Mouse (Mus musculus) ES-Bruce4 (cell line): Measurements from ENCODE around the gene Pitpnm3. TPM values are rescaled to one million over a fixed set of nuclear protein-coding genes. Genes with fewer than 3 reads are reported as not detected.

Experiments used
- H3K27ac ChIP-seq: 2 replicates; pipeline ENCODE4 v1.5.1; 2012; ENCODE audit warnings: low read length, inconsistent platforms; ENCODE audit not compliant: insufficient read depth
- H3K27me3 ChIP-seq: 2 replicates; pipeline ENCODE4 v1.6.1; 2012; ENCODE audit warnings: mild to moderate bottlenecking, low read length, inconsistent platforms; ENCODE audit not compliant: control insufficient read depth, poor library complexity, insufficient read depth, severe bottlenecking
- H3K36me3 ChIP-seq: 2 replicates; pipeline ENCODE4 v1.6.1; 2012; ENCODE audit warnings: inconsistent platforms, mild to moderate bottlenecking, low read length, moderate library complexity; ENCODE audit not compliant: control insufficient read depth, poor library complexity, insufficient read depth, severe bottlenecking
- H3K4me1 ChIP-seq: one replicate; pipeline ENCODE4 v1.8.1; 2011; ENCODE audit warnings: low read length; ENCODE audit not compliant: control insufficient read depth, insufficient read depth
- H3K4me3 ChIP-seq: 2 replicates; pipeline ENCODE4 v1.5.1; 2011; ENCODE audit warnings: low read depth, mild to moderate bottlenecking, low read length
- H3K9ac ChIP-seq: 2 replicates; pipeline ENCODE4 v1.6.1; 2012; ENCODE audit warnings: low read depth, mild to moderate bottlenecking, inconsistent platforms; ENCODE audit not compliant: poor library complexity, severe bottlenecking
- H3K9me3 ChIP-seq: replicated peaks from 2 replicates; pipeline ENCODE4 v1.6.1; 2012; ENCODE audit warnings: mild to moderate bottlenecking, low read length, inconsistent platforms; ENCODE audit not compliant: control insufficient read depth, poor library complexity, insufficient read depth, severe bottlenecking
- CTCF ChIP-seq: IDR thresholded peaks from one replicate; pipeline ENCODE4 v1.8.1; 2011; ENCODE audit warnings: low read depth, low read length
- EP300 ChIP-seq: IDR thresholded peaks from 2 replicates; pipeline ENCODE4 v1.6.1; 2011; ENCODE audit warnings: low read depth, low read length; ENCODE audit not compliant: insufficient read depth
- POLR2A ChIP-seq: IDR thresholded peaks from one replicate; pipeline ENCODE4 v1.8.1; 2011; ENCODE audit warnings: low read length; ENCODE audit not compliant: insufficient read depth
- polyA plus RNA-seq: library from polyadenylated mRNA; stranded (reverse); fragments of >200 nt; gene quantifications from 2 replicates; pipeline ENCODE4 v1.2.4, GENCODE M21; 2011; ENCODE audit warnings: low read depth; ENCODE audit not compliant: missing spikeins, insufficient read depth, insufficient read length

Gene Pitpnm3
- polyA plus RNA-seq, 1 experiment: 0.42 TPM

- Histone ChIP-seq H3K27ac (no peak overlapping the region), H3K36me3 (peaks cover 2% of the 10 kb centered on the region; the same call in 1 of the 2 replicates), H3K4me3 (no peak overlapping the region)
Observed at GRCm38 (mm10) chr11:72155186-72155980, 19.8 kb upstream of the Pitpnm3 start.

GRCm38 (mm10) chr11:72153122-72153862 lies 17.7 kb upstream of the Pitpnm3 start:
- Histone ChIP-seq H3K4me1 (no peaks in the 10 kb centered on the region), H3K27me3 (no peaks in the 10 kb centered on the region), H3K4me3 (no peak overlapping the region), H3K9me3 (no peaks in the 10 kb centered on the region), H3K9ac (no peak overlapping the region), H3K36me3 (no peaks in the 10 kb centered on the region), H3K27ac (no peak overlapping the region)
- no peak for TF ChIP-seq EP300
- TF ChIP-seq CTCF: no peak
- TF ChIP-seq POLR2A: no peak

More at GRCm38 (mm10) chr11:72155186-72155980, 19.8 kb upstream of the Pitpnm3 start:
- Histone ChIP-seq H3K9me3 (no peaks in the 10 kb centered on the region), H3K9ac (no peak overlapping the region), H3K27me3 (no peaks in the 10 kb centered on the region), H3K4me1 (no peaks in the 10 kb centered on the region)
- TF ChIP-seq POLR2A (no peak), EP300 (no peak), CTCF (no peak)

DNA sequence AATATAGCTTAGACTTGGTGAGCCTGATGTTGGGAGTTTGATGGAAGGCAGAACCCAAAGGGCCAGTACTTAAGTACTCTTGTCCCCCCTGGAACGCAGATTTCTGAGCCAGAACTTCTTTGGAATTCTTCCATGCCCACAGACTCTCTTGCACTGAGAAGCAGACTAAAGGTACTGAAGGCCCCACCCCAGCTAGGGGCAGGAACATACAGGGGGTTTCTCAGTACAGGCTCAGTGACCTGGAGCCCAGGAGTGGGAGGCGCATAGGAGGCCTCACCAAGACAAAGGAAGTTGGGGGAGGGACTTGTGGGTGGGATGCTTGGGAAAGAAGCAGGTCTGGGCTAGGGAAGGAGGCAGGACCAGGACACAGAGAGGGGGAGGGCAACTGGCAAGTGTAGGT lies 15.5 kb upstream of the Pitpnm3 start:
- Histone ChIP-seq H3K9me3 (no peaks in the 10 kb centered on the region), H3K4me1 (no peaks in the 10 kb centered on the region), H3K4me3 (no peak overlapping the region), H3K36me3 (no peaks in the 10 kb centered on the region), H3K27ac (no peak overlapping the region), H3K9ac (no peak overlapping the region), H3K27me3 (no peaks in the 10 kb centered on the region)
- TF ChIP-seq POLR2A: no peak
- TF ChIP-seq CTCF: no peak
- TF ChIP-seq EP300: no peak

DNA sequence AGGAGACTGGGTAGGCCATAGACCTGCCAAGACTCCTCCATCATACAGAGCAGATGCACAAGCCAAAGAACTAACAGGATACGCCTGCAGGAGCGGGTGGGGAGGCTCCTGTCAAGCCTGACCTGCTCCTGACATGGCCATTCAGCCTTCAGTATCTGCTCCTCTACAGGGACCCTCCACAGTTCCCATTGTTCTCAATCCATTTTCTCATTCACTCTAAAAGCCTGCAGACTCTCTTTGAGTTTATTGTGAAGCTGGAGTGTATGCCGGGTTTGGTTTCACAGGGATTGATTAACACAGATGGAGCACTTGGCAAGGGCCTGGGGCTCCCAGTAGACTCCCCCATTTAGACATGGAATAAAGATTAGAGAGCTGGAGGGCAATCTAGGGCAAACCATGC lies 12.3 kb upstream of the Pitpnm3 start:
- TF ChIP-seq CTCF (no peak), EP300 (no peak), POLR2A (no peak)
- no peaks in the 10 kb centered on the region for H3K27me3 ChIP-seq
- no peak overlapping the region for H3K27ac ChIP-seq
- H3K9ac ChIP-seq: no peak overlapping the region
- no peaks in the 10 kb centered on the region for H3K9me3 ChIP-seq
- no peaks in the 10 kb centered on the region for H3K4me1 ChIP-seq
- H3K36me3 ChIP-seq: no peaks in the 10 kb centered on the region
- H3K4me3 ChIP-seq: no peak overlapping the region

DNA sequence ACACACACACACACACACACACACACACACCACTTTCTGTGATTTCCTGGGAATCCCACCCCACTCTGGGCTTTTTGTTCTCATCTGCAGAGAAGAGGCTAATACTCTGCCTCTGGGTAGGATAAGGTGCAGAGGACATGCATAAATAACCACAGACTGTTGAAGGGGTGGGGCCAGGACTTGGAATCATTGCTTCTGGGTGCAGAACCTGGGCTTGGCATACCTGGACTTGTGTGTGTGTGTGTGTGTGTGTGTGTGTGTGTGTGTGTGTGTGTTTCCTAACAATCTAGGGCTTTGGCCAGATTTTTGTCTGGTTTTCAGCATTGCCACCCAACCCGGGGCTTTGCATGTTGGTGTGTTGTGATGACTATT lies 10.3 kb upstream of the Pitpnm3 start:
- no peaks in the 10 kb centered on the region for H3K9me3 ChIP-seq
- no peaks in the 10 kb centered on the region for H3K36me3 ChIP-seq
- H3K4me3 ChIP-seq: no peak overlapping the region
- TF ChIP-seq EP300 (no peak), CTCF (no peak), POLR2A (no peak)
- H3K9ac ChIP-seq: no peak overlapping the region
- H3K27me3 ChIP-seq: no peaks in the 10 kb centered on the region
- H3K4me1 ChIP-seq: no peaks in the 10 kb centered on the region
- H3K27ac ChIP-seq: no peak overlapping the region
